Mouse (Mus musculus) T-helper 2 cell (primary cell): ENCODE measurements around the gene Ndufaf7.

Experiments
- in situ Hi-C: fragments of 300-600 bp; cut with MboI, MseI; formaldehyde crosslinking; loops from one replicate; pipeline ENCODE4 v1.15.1; 2025; ENCODE audit warnings: high pct_unique_total_duplicates

Gene Ndufaf7

DNA sequence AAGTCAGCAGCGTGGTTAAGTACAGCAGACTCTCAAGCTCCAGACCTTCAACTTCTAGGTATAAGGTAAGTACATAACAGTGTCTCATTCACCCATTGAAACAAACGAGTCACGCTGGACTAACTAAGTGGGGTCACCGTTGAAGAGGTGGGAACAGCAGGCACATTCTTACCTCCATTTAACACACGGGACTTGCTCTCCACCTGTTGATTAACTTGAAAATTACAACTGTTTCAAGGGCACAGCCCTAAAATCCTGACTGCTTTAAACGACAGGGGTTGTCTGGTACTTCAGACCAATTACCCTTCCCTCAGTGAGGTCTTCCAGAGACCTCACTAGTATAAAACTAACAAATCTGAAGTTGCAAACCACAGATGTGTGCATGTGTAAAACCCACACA lies 22.5 kb downstream of the Ndufaf7 start:
- in situ Hi-C loops = no loop called here

DNA sequence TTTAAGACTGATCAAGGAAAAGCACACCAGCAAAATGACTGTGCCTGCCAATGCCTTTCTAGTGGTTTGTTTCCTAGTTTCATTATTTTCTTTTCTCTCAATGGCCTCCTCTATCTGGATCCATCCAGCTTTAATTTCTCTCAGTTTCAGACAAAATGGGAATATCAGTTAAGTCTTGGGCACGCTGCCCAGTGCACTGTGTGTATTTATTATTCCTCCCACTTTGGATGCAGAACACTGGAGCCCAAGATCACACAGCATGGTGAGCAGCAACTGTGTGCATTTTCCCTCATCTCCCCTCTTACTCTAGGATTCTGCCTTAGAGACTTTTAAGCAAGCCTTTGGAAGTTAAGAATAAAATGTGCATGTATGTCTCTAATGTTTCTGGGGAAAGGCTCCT lies 27.5 kb downstream of the Ndufaf7 start:
- in situ Hi-C loops = no loop called here

DNA sequence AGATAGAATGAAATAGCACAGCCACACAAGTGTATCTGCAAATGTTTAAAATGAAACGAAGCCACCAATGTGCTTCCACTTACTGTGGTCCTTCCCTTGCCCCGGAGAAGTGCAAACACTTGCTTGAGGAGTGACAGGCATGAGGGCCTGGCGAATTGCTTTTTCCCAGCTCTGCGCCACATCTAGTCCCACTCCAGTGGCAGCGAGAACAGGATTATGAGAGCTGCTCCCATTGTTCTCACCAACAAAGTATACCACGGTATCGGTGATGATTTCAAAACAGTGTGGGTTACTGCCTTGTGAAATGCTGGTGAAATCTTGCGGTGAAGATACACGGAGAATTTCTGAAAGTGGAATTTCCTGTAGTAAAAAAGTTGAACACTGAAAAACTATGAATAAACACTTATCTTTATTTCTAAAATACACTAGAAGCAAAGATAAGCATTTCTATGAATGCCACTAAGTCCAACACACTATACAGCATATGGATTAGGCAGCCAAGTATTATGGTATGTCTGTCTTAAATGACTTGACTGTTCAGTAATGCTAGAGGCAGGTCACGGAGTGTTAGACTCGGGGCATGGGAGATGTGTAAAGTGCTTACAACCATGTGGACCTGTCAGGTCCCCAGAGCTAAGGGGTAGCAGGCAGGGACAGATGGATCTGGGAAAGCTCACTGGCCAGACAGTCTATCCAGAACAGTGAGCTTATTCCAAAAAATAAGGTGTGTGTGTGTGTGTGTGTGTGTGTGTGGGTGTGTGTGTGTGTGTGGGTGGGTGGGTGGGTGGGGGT lies 29.4 kb downstream of the Ndufaf7 start:
- in situ Hi-C loops = no loop called here

DNA sequence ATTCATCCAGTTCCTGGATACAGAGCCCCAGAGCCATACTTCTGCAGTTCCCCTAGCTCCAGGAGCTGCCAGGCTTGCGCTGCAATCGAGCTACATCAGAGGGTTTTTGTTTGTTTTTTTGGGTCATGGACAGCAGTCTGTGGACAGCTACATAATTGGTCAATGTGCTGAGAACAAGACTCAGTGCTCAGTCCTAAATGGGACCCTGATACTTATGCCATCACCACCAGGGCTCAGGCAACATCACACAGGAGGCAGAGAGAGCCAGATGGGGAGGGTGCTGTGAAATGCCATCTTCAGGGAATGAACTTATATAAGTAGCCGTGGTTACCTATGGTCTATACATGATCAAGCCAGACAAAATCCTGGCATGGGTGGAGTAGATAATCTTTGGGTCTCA lies 31.6 kb downstream of the Ndufaf7 start:
- in situ Hi-C loops = no loop called here

DNA sequence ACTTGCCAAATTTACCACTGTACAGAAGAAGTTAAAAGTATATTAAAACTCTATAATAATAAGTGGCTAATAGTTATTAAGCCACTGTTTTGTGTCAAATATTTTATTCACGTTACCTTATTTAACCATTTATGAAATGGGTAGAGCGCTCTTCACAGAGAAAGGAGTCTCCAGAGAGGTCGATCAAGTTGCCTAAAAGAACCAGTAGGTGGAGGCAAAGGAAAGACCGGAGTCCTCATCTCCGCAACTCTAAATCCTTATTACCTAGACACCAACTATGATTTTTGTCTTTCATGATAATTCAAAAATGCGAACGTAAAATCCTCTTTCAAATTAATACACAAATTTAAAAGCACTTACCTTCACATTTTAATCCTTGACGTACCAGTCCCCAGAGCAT lies 46.2 kb downstream of the Ndufaf7 start:
- in situ Hi-C loops = no loop called here

DNA sequence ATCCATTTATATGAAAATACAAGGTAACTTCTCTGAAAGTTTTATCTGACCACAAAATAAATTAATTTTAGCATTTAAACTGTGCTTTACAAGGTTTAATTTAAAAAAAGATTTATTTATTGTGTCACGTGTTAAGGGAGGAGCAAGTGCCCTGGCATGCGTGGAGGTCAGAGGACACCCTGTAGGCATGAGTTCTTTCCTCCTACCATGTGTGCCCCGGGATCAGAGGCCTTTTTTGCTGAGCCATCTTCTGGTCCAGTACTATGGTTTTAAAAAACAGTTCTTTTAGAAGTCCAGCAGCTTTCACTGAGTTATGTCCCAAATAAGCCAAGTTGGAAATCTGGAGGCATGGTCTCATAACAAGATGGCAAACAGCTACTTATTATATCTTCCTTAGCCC lies 46.8 kb downstream of the Ndufaf7 start:
- in situ Hi-C loops = no loop called here

DNA sequence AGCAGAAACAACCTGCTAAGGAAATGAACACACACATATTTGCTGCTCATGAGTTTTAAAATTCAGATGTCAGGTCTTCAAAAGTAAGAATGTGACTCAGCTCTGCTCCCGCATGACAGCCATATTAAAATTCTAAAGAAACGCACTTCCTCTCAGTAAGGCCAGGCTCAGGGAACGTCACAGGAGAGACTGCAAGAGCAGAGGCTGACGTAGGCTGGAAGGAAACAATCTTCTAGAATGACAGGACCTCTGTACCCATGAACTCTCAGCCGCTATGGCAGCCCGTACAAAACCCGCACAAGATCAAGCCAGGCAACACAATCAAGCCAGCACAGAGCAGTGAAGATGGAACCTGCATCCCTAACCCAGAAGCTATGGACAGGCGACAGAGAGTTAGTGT lies 52.1 kb downstream of the Ndufaf7 start:
- in situ Hi-C loops = no loop called here

DNA sequence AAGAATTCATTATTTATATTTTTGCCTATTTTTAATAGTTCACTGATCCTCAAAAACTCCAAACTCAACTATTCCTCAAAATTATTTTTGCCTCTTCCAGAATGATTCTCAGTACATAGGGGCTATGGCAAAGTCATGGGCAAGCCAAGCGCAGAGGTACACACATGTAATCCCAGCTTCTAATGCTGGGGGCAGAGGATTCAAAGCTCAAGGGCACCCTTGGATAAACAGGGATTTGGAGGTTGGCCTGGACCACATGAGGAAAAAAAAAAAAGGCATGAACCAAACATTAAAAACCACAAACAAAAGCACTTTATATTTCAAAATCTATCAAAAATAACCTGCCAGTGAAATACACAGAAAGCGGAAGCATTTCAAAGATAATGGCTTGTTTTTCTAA lies 54.6 kb downstream of the Ndufaf7 start:
- in situ Hi-C loops = no loop called here

DNA sequence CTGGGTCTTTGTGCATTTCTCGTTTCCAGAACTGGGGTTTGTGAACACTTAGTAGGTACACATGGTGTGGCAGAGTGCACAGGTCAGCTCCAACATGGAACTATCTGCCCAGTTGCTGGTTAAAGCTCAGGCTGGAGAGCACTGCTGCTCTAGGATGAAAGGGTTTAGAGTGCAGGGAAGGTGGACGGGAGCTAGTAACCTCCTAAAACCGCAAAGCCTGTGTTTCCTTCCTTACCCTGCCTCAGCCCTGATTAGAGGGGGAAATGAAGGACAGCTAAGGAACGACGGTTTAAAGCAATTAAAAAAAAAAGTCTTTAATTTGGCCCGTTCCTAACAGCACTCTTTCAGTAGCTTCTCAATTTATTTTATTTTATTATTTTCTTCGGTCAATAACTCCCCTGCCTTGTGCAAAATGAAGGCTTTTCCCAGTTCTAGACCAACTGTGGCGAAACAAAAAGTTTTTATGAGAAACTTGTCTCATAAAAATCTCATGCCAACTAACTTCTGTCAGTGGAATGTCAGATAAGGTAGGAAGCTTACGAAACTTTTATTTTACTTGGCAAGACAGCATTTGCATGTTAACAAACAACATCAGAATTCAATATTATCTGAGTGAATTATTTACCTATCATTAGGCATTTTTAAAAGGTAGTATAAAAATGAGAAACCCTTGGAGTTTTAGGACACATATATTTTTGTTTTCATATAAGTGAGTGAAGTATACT lies 55.5 kb downstream of the Ndufaf7 start:
- in situ Hi-C loops = no loop called here

DNA sequence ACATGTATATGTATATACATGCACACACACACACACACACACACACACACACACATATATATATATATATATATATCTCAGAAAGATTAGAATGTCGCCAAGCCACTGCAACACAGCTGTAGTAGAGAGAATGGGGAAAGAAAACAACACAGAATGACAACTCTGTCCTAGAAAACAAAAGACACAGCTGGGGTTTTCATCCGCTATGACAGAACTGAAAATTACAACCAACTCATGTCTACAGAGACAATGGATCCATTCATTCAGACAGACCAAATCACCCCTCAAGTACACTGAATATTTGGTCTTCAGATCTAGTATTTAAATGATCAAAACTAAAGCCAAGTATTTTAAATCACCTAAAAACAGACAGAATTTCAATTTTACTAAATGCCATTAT lies 56.7 kb downstream of the Ndufaf7 start:
- in situ Hi-C loops = no loop called here

DNA sequence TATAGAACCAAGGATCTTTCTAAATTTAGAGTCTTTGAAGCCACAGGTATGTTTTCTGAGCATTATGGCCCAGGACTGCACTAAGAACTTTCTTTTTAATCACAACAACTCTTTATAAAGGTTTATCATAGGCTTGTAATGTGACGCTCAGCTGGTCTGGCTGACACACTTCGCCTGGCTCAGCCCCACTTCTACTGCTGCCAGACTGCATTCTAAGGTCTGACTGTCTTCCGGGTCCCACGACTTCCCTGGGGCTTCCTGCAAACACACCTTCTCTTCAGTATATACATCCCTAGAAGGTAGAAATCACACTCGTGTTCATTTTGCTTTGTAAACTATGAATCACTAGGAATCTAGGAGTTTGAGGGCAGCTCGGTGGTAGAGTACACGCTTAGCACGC lies 57.4 kb downstream of the Ndufaf7 start:
- in situ Hi-C loops = no loop called here

DNA sequence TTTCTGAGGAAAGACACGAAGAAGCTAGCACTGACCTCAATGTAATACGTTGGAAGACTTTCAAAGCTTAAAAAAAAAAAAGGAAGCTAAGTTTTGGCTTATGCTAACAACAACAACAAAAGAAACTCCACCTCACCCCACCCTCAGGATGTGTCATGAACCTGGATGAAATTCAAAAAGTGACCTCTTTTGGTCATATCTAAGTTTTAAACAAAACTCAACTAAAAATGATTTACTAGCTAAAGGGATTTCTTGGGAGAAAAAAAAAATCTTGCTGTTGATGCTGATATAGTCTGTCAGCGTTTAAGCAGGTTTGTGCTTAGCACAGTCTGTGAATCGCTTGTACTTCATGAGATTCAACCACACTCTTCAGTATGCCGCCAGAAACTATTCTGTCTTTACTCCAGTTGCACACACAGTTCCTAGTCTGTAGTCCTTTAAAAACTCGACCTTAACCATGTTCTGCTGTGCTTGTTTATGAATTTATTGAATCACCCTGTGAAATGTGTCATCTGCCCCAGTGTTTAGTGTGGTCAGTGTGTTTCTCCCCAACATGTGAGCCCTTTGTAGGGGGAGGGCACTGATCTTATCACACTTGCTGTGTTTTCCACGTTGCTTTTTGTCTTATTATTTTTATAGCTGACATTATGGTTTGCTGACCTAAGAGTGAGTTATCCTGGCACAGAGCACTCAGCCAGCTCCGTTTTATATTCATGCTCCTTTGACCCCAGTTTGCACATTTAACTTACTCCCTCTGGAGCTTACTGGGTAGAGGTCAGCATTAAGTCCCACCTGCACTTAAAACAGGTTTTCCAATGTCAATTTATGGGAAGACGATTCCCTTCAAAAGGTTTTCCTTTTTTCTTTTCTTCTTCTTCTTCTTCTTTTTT lies 58.2 kb downstream of the Ndufaf7 start:
- in situ Hi-C loops = no loop called here
